Mouse (Mus musculus): ENCODE results near the gene Itih4. TPM values are rescaled to one million over a fixed set of nuclear protein-coding genes. Genes with fewer than 3 reads are reported as not detected.

The Itih4 gene
- polyA plus RNA-seq (2012; fragmentation: generic; extraction: Trizol), result under 1 TPM; 0.05 TPM

DNA sequence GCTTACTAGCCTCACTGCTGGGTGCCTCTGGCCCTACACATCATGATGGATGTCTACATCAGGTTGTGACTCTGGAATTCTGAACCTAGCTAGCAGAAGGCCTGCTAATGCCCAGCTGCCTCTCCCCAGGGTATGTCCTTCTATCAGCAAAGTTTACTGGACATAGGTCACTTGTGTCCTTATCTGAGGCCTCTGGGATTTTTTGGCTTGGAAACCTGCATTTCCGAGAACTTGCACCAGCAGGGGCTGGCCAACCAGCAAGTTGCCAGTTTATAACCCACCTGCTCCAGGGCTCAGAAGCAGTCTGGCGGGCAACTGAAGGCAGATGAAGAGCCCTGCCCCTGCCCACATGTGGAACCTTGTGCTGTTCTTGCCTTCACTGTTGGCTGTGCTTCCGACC, at the start of gene Itih4:
Gene Itih4, plus strand, starts transcription at position 273 of the 400 bp plus-strand sequence.

DNA sequence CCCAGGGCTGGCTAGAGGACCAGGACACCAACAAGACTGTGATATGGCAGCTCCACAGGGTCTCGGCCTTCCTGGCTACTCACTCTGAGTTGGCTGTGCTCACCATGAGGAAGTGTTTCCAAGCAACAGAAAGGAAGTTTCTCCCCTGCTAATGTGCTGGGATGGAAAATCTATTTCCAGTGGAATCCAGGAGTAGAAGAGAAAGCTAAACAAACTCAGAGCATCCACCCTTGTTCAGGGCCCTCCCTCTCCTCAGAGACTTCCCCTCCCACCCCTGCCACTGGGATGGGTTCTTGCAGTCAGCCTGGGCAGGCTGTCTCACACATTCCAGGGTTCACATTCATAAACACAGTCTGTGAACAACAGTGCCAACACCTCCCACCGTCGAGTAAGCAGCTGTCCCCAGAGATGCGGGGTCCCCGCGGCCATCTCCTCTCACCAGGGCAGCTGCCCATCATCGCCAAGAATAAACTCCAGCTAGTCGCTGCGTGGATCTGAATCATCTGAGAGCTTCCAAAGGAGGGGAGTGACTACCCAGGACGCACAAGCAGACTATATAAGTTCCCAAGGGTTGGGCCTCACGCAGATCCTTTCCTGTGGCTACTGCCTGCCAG, 7.2 kb upstream of the Itih4 start, which contains the start of gene Mustn1:
Gene Mustn1, plus strand, starts transcription at position 243 of the 614 bp plus-strand sequence.

DNA sequence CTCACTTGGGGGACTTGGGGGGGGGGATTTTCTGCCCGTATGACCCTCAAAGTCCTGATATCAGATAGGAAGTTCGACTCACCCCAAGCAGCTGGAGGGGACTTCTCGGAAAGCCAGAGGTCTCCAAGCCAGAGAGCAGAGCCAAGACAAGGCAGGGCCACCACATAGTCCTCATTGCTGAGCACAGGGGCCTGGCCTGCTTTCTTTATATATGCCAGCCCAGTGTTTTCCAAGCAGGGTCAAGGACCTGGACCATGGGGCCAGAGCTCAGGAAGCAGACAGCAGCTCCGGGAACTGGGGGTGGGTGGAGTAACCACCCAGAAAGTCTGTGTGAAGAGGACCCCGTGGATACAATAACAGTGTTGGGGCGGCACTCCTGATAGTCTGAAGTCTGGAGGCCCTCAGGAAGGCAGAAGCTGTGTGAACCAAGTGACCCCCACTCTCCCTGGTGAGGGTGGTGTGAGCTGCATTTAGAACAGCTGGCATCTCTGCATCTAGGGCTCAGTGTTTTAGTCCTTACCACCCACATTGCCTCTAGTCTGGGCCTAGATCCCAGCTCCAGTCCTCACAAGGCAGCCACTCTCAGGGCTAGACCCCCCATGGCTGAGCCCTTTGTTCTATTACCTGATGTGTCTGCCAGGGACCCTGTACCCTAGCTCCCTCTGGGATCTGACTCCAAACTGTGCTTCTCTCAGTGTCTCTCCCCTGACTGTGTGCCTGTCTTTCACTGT, 37.3 kb downstream of the Itih4 start, which contains the start of gene Itih3:
Gene Itih3, minus strand, starts transcription at position 386 of the 731 bp plus-strand sequence.

GRCm38 (mm10) chr14:30943038-30943437, 56.8 kb downstream of the Itih4 start, which contains the start of gene Itih1:
Gene Itih1, minus strand, starts transcription at chr14:30943289.

DNA sequence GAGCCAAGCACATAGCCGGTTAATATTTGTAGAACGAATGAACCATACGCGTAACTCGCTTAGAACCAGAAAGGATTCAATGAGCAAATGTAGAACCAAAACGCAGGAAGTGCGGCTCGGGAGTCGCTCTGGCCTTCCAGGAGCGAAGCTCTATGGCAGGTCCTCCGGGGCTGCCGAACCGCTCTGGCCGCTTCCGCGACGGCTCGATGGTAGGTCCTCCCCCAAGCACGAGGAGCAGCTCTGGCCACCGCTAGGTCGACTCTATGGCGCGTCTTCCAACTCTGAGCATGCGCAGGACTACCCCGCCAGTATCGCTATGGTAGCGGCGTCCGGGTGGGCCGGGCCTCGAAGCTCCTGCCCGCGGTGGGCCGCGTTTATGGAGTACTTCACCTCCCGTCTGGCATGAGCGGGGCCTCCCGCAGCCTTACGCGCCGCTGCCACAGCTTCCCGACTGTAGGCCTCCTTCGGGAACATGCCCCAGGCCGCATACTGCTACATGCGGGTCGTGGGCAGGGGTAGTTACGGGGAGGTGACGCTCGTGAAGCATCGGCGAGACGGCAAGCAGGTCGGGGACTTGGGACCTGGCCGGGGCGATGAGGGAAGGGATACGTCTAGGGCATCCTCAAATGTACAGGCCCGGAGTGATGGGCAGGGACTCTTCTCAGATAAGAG, 65.0 kb downstream of the Itih4 start, which contains the start of gene Nek4:
Gene Nek4, plus strand, starts transcription at position 224 of the 672 bp plus-strand sequence.

Other genes starting within 250 kb of the Itih4 start
- 10 to 100 TPM in 1 of 2 experiments, 1 to 10 TPM in 1; 7.1 to 18.1 TPM for gene Rft1, start 232.1 kb upstream of the Itih4 start, polyA plus RNA-seq (2012; fragmentation: generic; extraction: Trizol)
- 1 to 10 TPM in 1 of 2 experiments, under 1 TPM in 1; 0.70 to 2.8 TPM for gene Sfmbt1, start 171.6 kb upstream of the Itih4 start, polyA plus RNA-seq (2012; fragmentation: generic; extraction: Trizol)
- 10 to 100 TPM in 1 of 2 experiments, 1 to 10 TPM in 1; 9.8 to 11.6 TPM for gene Tmem110, start 60.9 kb upstream of the Itih4 start, polyA plus RNA-seq (2012; fragmentation: generic; extraction: Trizol)
- 10 to 100 TPM in 1 of 2 experiments, 1 to 10 TPM in 1; 1.2 to 18.8 TPM for gene Mustn1, start 7.3 kb upstream of the Itih4 start, polyA plus RNA-seq (2012; fragmentation: generic; extraction: Trizol)
- under 1 TPM; 0.02 to 0.05 TPM for gene Itih3, start 37.3 kb downstream of the Itih4 start, polyA plus RNA-seq (2012; fragmentation: generic; extraction: Trizol)
- gene Itih1, start 56.8 kb downstream of the Itih4 start, polyA plus RNA-seq (2012; fragmentation: generic; extraction: Trizol), result not detected
- gene Nek4, start 64.9 kb downstream of the Itih4 start, polyA plus RNA-seq (2012; fragmentation: generic; extraction: Trizol), result 1 to 10 TPM in 1 of 2 experiments, under 1 TPM in 1; 0.41 to 5.3 TPM
- 10 to 100 TPM in 1 of 2 experiments, 1 to 10 TPM in 1; 1.9 to 39.1 TPM for gene Glt8d1, start 114.9 kb downstream of the Itih4 start, polyA plus RNA-seq (2012; fragmentation: generic; extraction: Trizol)
- 100 to 1,000 TPM in 1 of 2 experiments, 10 to 100 TPM in 1; 93.8 to 262 TPM for gene Spcs1, start 115.2 kb downstream of the Itih4 start, polyA plus RNA-seq (2012; fragmentation: generic; extraction: Trizol)
- gene Pbrm1, start 132.7 kb downstream of the Itih4 start, polyA plus RNA-seq (2012; fragmentation: generic; extraction: Trizol), result 1 to 10 TPM; 1.5 to 7.7 TPM
- gene Gnl3, start 132.7 kb downstream of the Itih4 start, polyA plus RNA-seq (2012; fragmentation: generic; extraction: Trizol), result 1 to 10 TPM; 6.0 to 9.3 TPM
- gene Smim4, start 242.5 kb downstream of the Itih4 start, polyA plus RNA-seq (2012; fragmentation: generic; extraction: Trizol), result 10 to 100 TPM; 53.9 to 87.6 TPM
- 100 to 1,000 TPM; 119 to 155 TPM for gene Nt5dc2, start 244.6 kb downstream of the Itih4 start, polyA plus RNA-seq (2012; fragmentation: generic; extraction: Trizol)